Mouse (Mus musculus) adipose tissue, adult 10 weeks (tissue): ENCODE data around the gene Taf13. TPM values are rescaled to one million over a fixed set of nuclear protein-coding genes. Genes with fewer than 3 reads are reported as not detected.

Experiments
- polyA plus RNA-seq: library from polyadenylated mRNA; stranded (reverse); fragments of 350-450 nt; fragmentation: Illumina TruSeq; extraction: RNeasy Lipid Tissue Mini Kit (QIAGEN cat#74804); gene quantifications from one replicate; pipeline ENCODE4 v1.2.3, GENCODE M21; 2014; ENCODE audit warnings: low read depth, low replicate concordance

Taf13 gene
- polyA plus RNA-seq, result 30.4 TPM

GRCm38 (mm10) chr3:108571443-108572294 lies at the start of gene Taf13:
Gene Taf13, plus strand, starts transcription at chr3:108571698.

GRCm38 (mm10) chr3:108533951-108534350 lies 37.5 kb upstream of the Taf13 start, which contains the start of gene 1700013F07Rik:
Gene 1700013F07Rik, plus strand, starts transcription at chr3:108534150.

GRCm38 (mm10) chr3:108536517-108537260 lies 34.8 kb upstream of the Taf13 start, which contains the start of gene 5330417C22Rik:
Gene 5330417C22Rik, minus strand, starts transcription at chr3:108536536.

GRCm38 (mm10) chr3:108562133-108562730 lies 9.3 kb upstream of the Taf13 start, which contains the start of gene Tmem167b:
Gene Tmem167b, minus strand, starts transcription at chr3:108562466.

GRCm38 (mm10) chr3:108590786-108591529 lies 19.5 kb downstream of the Taf13 start, which contains the start of gene Wdr47:
Gene Wdr47, plus strand, starts transcription at chr3:108591279.

Other genes starting within 250 kb of the Taf13 start
- not detected for gene Mybphl, start 206.8 kb upstream of the Taf13 start, polyA plus RNA-seq
- gene Psrc1, start 187.9 kb upstream of the Taf13 start, polyA plus RNA-seq, result 1.3 TPM
- 20.4 TPM for gene Celsr2, start 156.1 kb upstream of the Taf13 start, polyA plus RNA-seq
- 113 TPM for gene Sars, start 126.5 kb upstream of the Taf13 start, polyA plus RNA-seq
- gene 1700013F07Rik, start 37.5 kb upstream of the Taf13 start, polyA plus RNA-seq, result 10.9 TPM
- gene 5330417C22Rik, start 35.2 kb upstream of the Taf13 start, polyA plus RNA-seq, result 2.5 TPM
- gene Tmem167b, start 9.2 kb upstream of the Taf13 start, polyA plus RNA-seq, result 51.1 TPM
- 14.8 TPM for gene Wdr47, start 19.6 kb downstream of the Taf13 start, polyA plus RNA-seq
- 54.4 TPM for gene Clcc1, start 82.2 kb downstream of the Taf13 start, polyA plus RNA-seq
- 3.9 TPM for gene Gpsm2, start 150.6 kb downstream of the Taf13 start, polyA plus RNA-seq
- gene Aknad1, start 168.0 kb downstream of the Taf13 start, polyA plus RNA-seq, result 0.37 TPM